Comparison of ENCODE assay signal across 13 mouse cellular contexts in genomic region chr1:164474778-164475511, GRCm38 (mm10). TPM values are rescaled to one million over a fixed set of nuclear protein-coding genes. Genes with fewer than 3 reads are reported as not detected.
DNase-seq lines count a peak whose midpoint lies in the region; ATAC-seq and TF ChIP-seq lines count a peak whose summit lies in the region.
"Had no signal": no experiment of that assay in that cellular context is flagged by ENCODE, and none has a peak within 500 bp of the region (broad histone marks: within the 10 kb centered on the region; RNA-seq: fewer than 3 reads in every experiment).

No protein-coding gene starts in this region.

- WGBS in intestine, postnatal 0 days, result 33% methylated on average over 7 of the region's 7 CpGs
- 62% methylated on average over 7 of the region's 7 CpGs for WGBS in liver, embryonic 11.5 days

- H3K4me3 ChIP-seq in layer of hippocampus, adult 2 months, result no peak overlapping the region
- no peak overlapping the region for H3K4me3 ChIP-seq in intestine, postnatal 0 days (ENCODE audit: low read depth, low read length)
- H3K4me3 ChIP-seq in liver, embryonic 11.5 days (ENCODE audit: low read depth, low read length), result no peak overlapping the region
- H3K4me3 ChIP-seq: embryonic facial prominence, embryonic 13.5 days; limb, embryonic 10.5 days; neural tube, embryonic 12.5 days had no signal

- no peaks in the 10 kb centered on the region for H3K27me3 ChIP-seq in intestine, postnatal 0 days (replicated peaks; ENCODE audit: control insufficient read depth, insufficient read depth, low read length)
- H3K27me3 ChIP-seq in liver, embryonic 11.5 days (replicated peaks; ENCODE audit: control insufficient read depth, insufficient read depth, low read length), result no peaks in the 10 kb centered on the region
- H3K27me3 ChIP-seq: embryonic facial prominence, embryonic 13.5 days; neural tube, embryonic 12.5 days had no signal

- H3K4me1 ChIP-seq in intestine, postnatal 0 days (replicated peaks; ENCODE audit: control insufficient read depth, insufficient read depth, low read length), result no peaks in the 10 kb centered on the region; the same call in 1 of the 2 replicates
- no peaks in the 10 kb centered on the region for H3K4me1 ChIP-seq in liver, embryonic 11.5 days (replicated peaks; ENCODE audit: control insufficient read depth, insufficient read depth, low read length)
- H3K4me1 ChIP-seq: embryonic facial prominence, embryonic 13.5 days; limb, embryonic 10.5 days; neural tube, embryonic 12.5 days had no signal

- ATAC-seq in intestine, postnatal 0 days, result peak; percentile 46; the same call in 1 of the 2 replicates
- ATAC-seq in liver, embryonic 11.5 days (replicated peaks; ENCODE audit: low FRiP score), result no peak

- no peak for TF ChIP-seq CTCF in layer of hippocampus, adult 2 months (conservative IDR thresholded peaks at IDR 0.05)
- TF ChIP-seq CTCF in brain, embryonic 14.5 days (IDR thresholded peaks at IDR 0.05; ENCODE audit: borderline replicate concordance, extremely low read depth, insufficient read depth, insufficient read length), result no peak
- no peak for TF ChIP-seq CTCF in intestine, postnatal 0 days (IDR thresholded peaks at IDR 0.05; ENCODE audit: low read depth)

- DNase-seq in embryo, embryonic 10 days (ENCODE audit: low spot score), result peak; percentile 28
- no peak for DNase-seq in embryo, embryonic 9.5 days (ENCODE audit: extremely low spot score)
- DNase-seq in layer of hippocampus, adult 2 months (ENCODE audit: low spot score in 2 of 2), result no peak
- no peak for DNase-seq in layer of hippocampus, adult 9-10 months (ENCODE audit: low spot score)
- peak; percentile 78 for DNase-seq in brain, embryonic 14.5 days (ENCODE audit: low read depth)
- no peak for DNase-seq in liver, embryonic 11.5 days (ENCODE audit: low spot score)
- DNase-seq in gastrocnemius, postnatal 4 days (ENCODE audit: low spot score in 2 of 2), result no peak
- DNase-seq: gastrocnemius, postnatal 14 days had no signal

- no peak for TF ChIP-seq POLR2A in brain, embryonic 14.5 days (IDR thresholded peaks at IDR 0.05; ENCODE audit: borderline replicate concordance, extremely low read depth, insufficient read depth, insufficient read length, poor library complexity, severe bottlenecking)

- no peaks in the 10 kb centered on the region for H3K36me3 ChIP-seq in intestine, postnatal 0 days (ENCODE audit: control insufficient read depth, insufficient read depth)
- H3K36me3 ChIP-seq in liver, embryonic 11.5 days (ENCODE audit: control insufficient read depth, insufficient read depth, low read length), result no peaks in the 10 kb centered on the region
- H3K36me3 ChIP-seq: embryonic facial prominence, embryonic 13.5 days; limb, embryonic 10.5 days; neural tube, embryonic 12.5 days had no signal

- no peak overlapping the region for H3K4me2 ChIP-seq in intestine, postnatal 0 days (replicated peaks; ENCODE audit: low read depth)
- no peak overlapping the region for H3K4me2 ChIP-seq in liver, embryonic 11.5 days
- H3K4me2 ChIP-seq: embryonic facial prominence, embryonic 13.5 days; neural tube, embryonic 12.5 days had no signal

- no peaks in the 10 kb centered on the region for H3K9me3 ChIP-seq in intestine, postnatal 0 days (ENCODE audit: control insufficient read depth)
- H3K9me3 ChIP-seq in liver, embryonic 11.5 days (ENCODE audit: control insufficient read depth, low read length), result no peaks in the 10 kb centered on the region
- H3K9me3 ChIP-seq: embryonic facial prominence, embryonic 13.5 days; limb, embryonic 10.5 days; neural tube, embryonic 12.5 days had no signal

- H3K27ac ChIP-seq in layer of hippocampus, adult 2 months, result peak overlapping the region; percentile 94
- H3K27ac ChIP-seq in intestine, postnatal 0 days (ENCODE audit: low read depth, low read length), result no peak overlapping the region
- H3K27ac ChIP-seq in liver, embryonic 11.5 days (ENCODE audit: low read depth, low read length), result no peak overlapping the region
- H3K27ac ChIP-seq: embryonic facial prominence, embryonic 13.5 days; kidney, postnatal 0 days; limb, embryonic 10.5 days; neural tube, embryonic 12.5 days had no signal

- H3K9ac ChIP-seq in intestine, postnatal 0 days (ENCODE audit: low read depth, low read length), result no peak overlapping the region
- no peak overlapping the region for H3K9ac ChIP-seq in liver, embryonic 11.5 days (ENCODE audit: low read depth, low read length)
- H3K9ac ChIP-seq: embryonic facial prominence, embryonic 13.5 days; neural tube, embryonic 12.5 days had no signal

RNA-seq across cellular contexts. Expression of gene Atp1b1, which starts 16.8 kb away (rescaled TPM):
- 1,000 to 10,000 TPM; 1,930 to 2,057 TPM for total RNA-seq in layer of hippocampus, adult 2 months (2021)
- 78.0 and 126 TPM in 2 replicates for polyA plus RNA-seq in brain, embryonic 14.5 days (2012; rRNA removed)
- polyA plus RNA-seq in intestine, postnatal 0 days (2015; fragmentation: Nextera tagmentation; extraction: Ambion mirVana), result 227 and 233 TPM in 2 replicates
- polyA plus RNA-seq in liver, embryonic 11.5 days (2014; fragmentation: Nextera tagmentation; extraction: Ambion mirVana), result 18.2 and 18.6 TPM in 2 replicates
- 10 to 100 TPM; 61.7 to 77.4 TPM for total RNA-seq in gastrocnemius, postnatal 4 days (2021)

Comparison
In these comparisons a context has a peak if more than half of its experiments do, and no peak if none do; other contexts are left out.
1. DNase-seq: peak in embryo, embryonic 10 days (single experiment) and brain, embryonic 14.5 days (single experiment); none in embryo, embryonic 9.5 days (single experiment), layer of hippocampus, adult 2 months (0 of 2), layer of hippocampus, adult 9-10 months (single experiment), liver, embryonic 11.5 days (single experiment) and gastrocnemius, postnatal 4 days (0 of 2).